Mouse (Mus musculus) MEL (cell line): Measurements from ENCODE around the gene Olfr97. TPM values are rescaled to one million over a fixed set of nuclear protein-coding genes. Genes with fewer than 3 reads are reported as not detected.

ENCODE experiments used
- DNase-seq: peaks from one replicate; pipeline ENCODE4 v3.0.0; 2011; ENCODE audit warnings: low read depth, low spot score
- H3K27ac ChIP-seq: 2 replicates; pipeline ENCODE4 v1.5.1; 2012; ENCODE audit warnings: low read depth, mild to moderate bottlenecking, control low read depth, low read length, moderate library complexity; ENCODE audit not compliant: control insufficient read depth
- H3K27me3 ChIP-seq, 2 experiments: fragments of 150-350 bp in 1 of 2; sonication (generic) in 1 of 2; 2 replicates each; pipeline ENCODE4 v1.6.1; 2012; ENCODE audit warnings: low read length in 2 of 2, mild to moderate bottlenecking in 2 of 2, improper control_type of control experiment in 1 of 2, moderate library complexity in 1 of 2; ENCODE audit not compliant: insufficient read depth in 2 of 2, control insufficient read depth in 1 of 2
- H3K36me3 ChIP-seq, 2 experiments: 2 replicates each; pipeline ENCODE4 v1.6.1; 2012 to 2014; ENCODE audit warnings: low read length in 2 of 2, improper control_type of control experiment in 1 of 2, inconsistent platforms in 1 of 2, mild to moderate bottlenecking in 1 of 2; ENCODE audit not compliant: insufficient read depth in 2 of 2, control insufficient read depth in 1 of 2
- H3K4me1 ChIP-seq, 2 experiments: fragments of 150-350 bp in 1 of 2; sonication (generic) in 1 of 2; 2 replicates each; pipeline ENCODE4 v1.6.1; 2012; ENCODE audit warnings: low read length in 2 of 2, improper control_type of control experiment in 1 of 2, mild to moderate bottlenecking in 1 of 2; ENCODE audit not compliant: insufficient read depth in 2 of 2, control insufficient read depth in 1 of 2
- H3K4me3 ChIP-seq, 2 experiments: fragments of 150-350 bp in 1 of 2; sonication (generic) in 1 of 2; 2 replicates each; pipeline ENCODE4 v1.5.1; 2012; ENCODE audit warnings: low read depth in 2 of 2, low read length in 2 of 2, mild to moderate bottlenecking in 2 of 2, moderate library complexity in 2 of 2, control low read depth in 1 of 2, improper control_type of control experiment in 1 of 2; ENCODE audit not compliant: control insufficient read depth in 1 of 2, insufficient read depth in 1 of 2
- H3K79me2 ChIP-seq: 2 replicates; pipeline ENCODE4 v1.6.1; 2012; ENCODE audit warnings: mild to moderate bottlenecking, low read length, moderate library complexity; ENCODE audit not compliant: control insufficient read depth, poor library complexity, insufficient read depth
- H3K9ac ChIP-seq: 2 replicates; pipeline ENCODE4 v1.6.1; 2012; ENCODE audit warnings: low read depth, mild to moderate bottlenecking, control low read depth, low read length, moderate library complexity; ENCODE audit not compliant: control insufficient read depth, poor library complexity, severe bottlenecking
- H3K9me3 ChIP-seq: fragments of 150-350 bp; sonication (generic); replicated peaks from 2 replicates; pipeline ENCODE4 v1.6.1; 2012; ENCODE audit warnings: mild to moderate bottlenecking, low read length, improper control_type of control experiment, moderate library complexity; ENCODE audit not compliant: insufficient read depth
- CHD1 ChIP-seq: IDR thresholded peaks from 2 replicates; pipeline ENCODE4 v1.6.1; 2012; ENCODE audit warnings: low read depth, mild to moderate bottlenecking, inconsistent platforms, low read length, improper control_type of control experiment
- MYB ChIP-seq: IDR thresholded peaks from 2 replicates; pipeline ENCODE4 v1.6.1; 2011; ENCODE audit warnings: mild to moderate bottlenecking, low read depth, low read length, improper control_type of control experiment
- TBP ChIP-seq: IDR thresholded peaks from 2 replicates; pipeline ENCODE4 v1.8.0; 2011; ENCODE audit warnings: low read depth, low read length, improper control_type of control experiment
- TCF12 ChIP-seq: IDR thresholded peaks from 2 replicates; pipeline ENCODE4 v1.6.1; 2014; ENCODE audit warnings: low read depth, mild to moderate bottlenecking, inconsistent platforms, low read length, improper control_type of control experiment, moderate library complexity
- polyA plus RNA-seq, 2 experiments: library from polyadenylated mRNA; stranded (reverse) in 1 of 2; unstranded in 1 of 2; fragments of >175 nt in 1 of 2; fragments of >200 nt in 1 of 2; gene quantifications; 2 replicates each; pipeline versions ENCODE4 v1.2.1 to v1.2.4; 2012; ENCODE audit warnings: low replicate concordance in 2 of 2, low read depth in 1 of 2; ENCODE audit not compliant: insufficient read length in 2 of 2, insufficient read depth in 1 of 2, missing spikeins in 1 of 2
- total RNA-seq: library from RNA; depleted of rRNA; stranded (reverse); fragments of 300-350 nt; gene quantifications from 2 replicates; pipeline ENCODE4 v1.2.3, GENCODE M21; 2012; rRNA removed

Olfr97 gene
- total and polyA plus RNA-seq, 3 experiments = not detected

GRCm38 (mm10) chr17:37190711-37191110 lies 46.4 kb downstream of the Olfr97 start:
- Histone ChIP-seq H3K9ac (no peak overlapping the region), H3K27me3 (peaks cover 0 to 2% of the 10 kb centered on the region in 2 experiments; a peak in 2 of 4 replicates), H3K27ac (no peak overlapping the region), H3K4me1 (no peaks in the 10 kb centered on the region), H3K9me3 (no peaks in the 10 kb centered on the region), H3K36me3 (no peaks in the 10 kb centered on the region), H3K4me3 (no peak overlapping the region), H3K79me2 (no peaks in the 10 kb centered on the region)
- DNase-seq = no peak
- TF ChIP-seq TCF12 (no peak), CHD1 (no peak)

- H3K4me3 ChIP-seq = peak overlapping the region; percentile 48 to 54
- H3K27me3 ChIP-seq = peaks cover 0 to 2% of the 10 kb centered on the region in 2 experiments; a peak in 1 of 4 replicates
- no peak for TF ChIP-seq MYB
- TF ChIP-seq TBP = 0 out of 2 replicates have a peak, but pooled peaks have one; percentile 20
- TF ChIP-seq, all 39 proteins: peak for 1
- no peaks in the 10 kb centered on the region for H3K9me3 ChIP-seq
- no peaks in the 10 kb centered on the region for H3K36me3 ChIP-seq
- DNase-seq = peak; percentile 14
- H3K9ac ChIP-seq = peak overlapping the region; percentile 11; the same call in 1 of the 2 replicates
- H3K27ac ChIP-seq = no peak overlapping the region
- no peaks in the 10 kb centered on the region for H3K4me1 ChIP-seq
- H3K79me2 ChIP-seq = no peaks in the 10 kb centered on the region
Observed at GRCm38 (mm10) chr17:37185474-37185873, 51.7 kb downstream of the Olfr97 start.

Other genes starting within 250 kb of the Olfr97 start
- not detected in 2 replicates for gene H2-M5, start 247.8 kb downstream of the Olfr97 start, total RNA-seq
- not detected for gene H2-M5, start 247.8 kb downstream of the Olfr97 start, polyA plus RNA-seq
- not detected in 2 replicates for gene Zfp57, start 236.2 kb downstream of the Olfr97 start, total RNA-seq
- gene Zfp57, start 236.2 kb downstream of the Olfr97 start, polyA plus RNA-seq = not detected
- not detected in 2 replicates for gene Mog, start 213.9 kb downstream of the Olfr97 start, total RNA-seq
- not detected for gene Mog, start 213.9 kb downstream of the Olfr97 start, polyA plus RNA-seq
- 1.5 and 2.2 TPM in 2 replicates for gene Gabbr1, start 191.4 kb downstream of the Olfr97 start, total RNA-seq
- gene Gabbr1, start 191.4 kb downstream of the Olfr97 start, polyA plus RNA-seq = 10 to 100 TPM in 1 of 2 experiments, not detected in 1; 14.6 TPM
- gene Olfr90, start 148.8 kb downstream of the Olfr97 start, total RNA-seq = 0.08 TPM in 1 of 2 replicates, not detected in the other
- under 1 TPM in 1 of 2 experiments, not detected in 1; 0.08 TPM for gene Olfr90, start 148.8 kb downstream of the Olfr97 start, polyA plus RNA-seq
- not detected in 2 replicates for gene Olfr91, start 139.1 kb downstream of the Olfr97 start, total RNA-seq
- gene Olfr91, start 139.1 kb downstream of the Olfr97 start, polyA plus RNA-seq = not detected
- not detected in 2 replicates for gene Olfr92, start 117.2 kb downstream of the Olfr97 start, total RNA-seq
- not detected for gene Olfr92, start 117.2 kb downstream of the Olfr97 start, polyA plus RNA-seq
- not detected in 2 replicates for gene Olfr93, start 75.8 kb downstream of the Olfr97 start, total RNA-seq
- gene Olfr93, start 75.8 kb downstream of the Olfr97 start, polyA plus RNA-seq = not detected
- gene Ubd, start 43.4 kb downstream of the Olfr97 start, total RNA-seq = not detected in 2 replicates
- not detected for gene Ubd, start 43.4 kb downstream of the Olfr97 start, polyA plus RNA-seq
- gene Olfr94, start 36.3 kb downstream of the Olfr97 start, total RNA-seq = not detected in 2 replicates
- not detected for gene Olfr94, start 36.3 kb downstream of the Olfr97 start, polyA plus RNA-seq
- gene Olfr95, start 24.2 kb downstream of the Olfr97 start, total RNA-seq = not detected in 2 replicates
- gene Olfr95, start 24.2 kb downstream of the Olfr97 start, polyA plus RNA-seq = not detected
- gene Olfr96, start 17.2 kb downstream of the Olfr97 start, total RNA-seq = not detected in 2 replicates
- gene Olfr96, start 17.2 kb downstream of the Olfr97 start, polyA plus RNA-seq = not detected
- not detected in 2 replicates for gene Olfr98, start 26.4 kb upstream of the Olfr97 start, total RNA-seq
- not detected for gene Olfr98, start 26.4 kb upstream of the Olfr97 start, polyA plus RNA-seq
- 4.6 and 4.7 TPM in 2 replicates for gene H2-M3, start 32.9 kb upstream of the Olfr97 start, total RNA-seq
- 1 to 10 TPM in 1 of 2 experiments, not detected in 1; 1.1 TPM for gene H2-M3, start 32.9 kb upstream of the Olfr97 start, polyA plus RNA-seq
- not detected in 2 replicates for gene Olfr99, start 46.1 kb upstream of the Olfr97 start, total RNA-seq
- not detected for gene Olfr99, start 46.1 kb upstream of the Olfr97 start, polyA plus RNA-seq
- not detected in 2 replicates for gene Olfr101, start 67.0 kb upstream of the Olfr97 start, total RNA-seq
- gene Olfr101, start 67.0 kb upstream of the Olfr97 start, polyA plus RNA-seq = not detected
- not detected in 2 replicates for gene Olfr102, start 79.7 kb upstream of the Olfr97 start, total RNA-seq
- gene Olfr102, start 79.7 kb upstream of the Olfr97 start, polyA plus RNA-seq = not detected
- gene Olfr103, start 102.4 kb upstream of the Olfr97 start, total RNA-seq = not detected in 2 replicates
- not detected for gene Olfr103, start 102.4 kb upstream of the Olfr97 start, polyA plus RNA-seq
- not detected in 2 replicates for gene Olfr104-ps, start 122.3 kb upstream of the Olfr97 start, total RNA-seq
- not detected for gene Olfr104-ps, start 122.3 kb upstream of the Olfr97 start, polyA plus RNA-seq
- not detected in 2 replicates for gene Olfr105-ps, start 141.7 kb upstream of the Olfr97 start, total RNA-seq
- gene Olfr105-ps, start 141.7 kb upstream of the Olfr97 start, polyA plus RNA-seq = not detected
- gene Olfr106-ps, start 153.1 kb upstream of the Olfr97 start, total RNA-seq = not detected in 2 replicates
- gene Olfr106-ps, start 153.1 kb upstream of the Olfr97 start, polyA plus RNA-seq = not detected
- gene Olfr107, start 161.9 kb upstream of the Olfr97 start, total RNA-seq = not detected in 2 replicates
- not detected for gene Olfr107, start 161.9 kb upstream of the Olfr97 start, polyA plus RNA-seq
- not detected in 2 replicates for gene Olfr108, start 208.2 kb upstream of the Olfr97 start, total RNA-seq
- gene Olfr108, start 208.2 kb upstream of the Olfr97 start, polyA plus RNA-seq = not detected
- not detected in 2 replicates for gene Olfr109, start 221.6 kb upstream of the Olfr97 start, total RNA-seq
- gene Olfr109, start 221.6 kb upstream of the Olfr97 start, polyA plus RNA-seq = not detected
- gene H2-M2, start 246.2 kb upstream of the Olfr97 start, total RNA-seq = not detected in 2 replicates
- gene H2-M2, start 246.2 kb upstream of the Olfr97 start, polyA plus RNA-seq = under 1 TPM in 1 of 2 experiments, not detected in 1; 0.88 TPM